Mouse (Mus musculus) kidney, adult 2 months (tissue): ENCODE results near the gene Vars. TPM values are rescaled to one million over a fixed set of nuclear protein-coding genes. Genes with fewer than 3 reads are reported as not detected.
"Not testable (repeated sequence)": the region's sequence is repeated elsewhere in the genome, so short reads cannot be mapped to it uniquely, and the experiment has no call there.

Experiments used
- DNase-seq: peaks from one replicate; pipeline ENCODE4 v3.0.0; 2021
- H3K27ac ChIP-seq: fragments of 200-500 bp; 2 replicates; pipeline ENCODE4 v1.5.1; 2012; ENCODE audit warnings: low read depth, low read length, control low read depth, inconsistent platforms; ENCODE audit not compliant: insufficient read depth
- H3K27me3 ChIP-seq: fragments of 200-500 bp; replicated peaks from 2 replicates; pipeline ENCODE4 v1.6.1; 2012; ENCODE audit warnings: mild to moderate bottlenecking, moderate library complexity, low read length, inconsistent platforms; ENCODE audit not compliant: control insufficient read depth, insufficient read depth
- H3K36me3 ChIP-seq: fragments of 200-500 bp; 2 replicates; pipeline ENCODE4 v1.6.1; 2012; ENCODE audit warnings: mild to moderate bottlenecking, moderate library complexity, low read length, inconsistent platforms; ENCODE audit not compliant: control insufficient read depth, insufficient read depth
- H3K4me1 ChIP-seq: fragments of 200-500 bp; 2 replicates; pipeline ENCODE4 v1.6.1; 2011; ENCODE audit warnings: low read length; ENCODE audit not compliant: control insufficient read depth, insufficient read depth
- H3K4me3 ChIP-seq: fragments of 200-500 bp; 2 replicates; pipeline ENCODE4 v1.5.1; 2011; ENCODE audit warnings: mild to moderate bottlenecking, low read depth, low read length, control low read depth; ENCODE audit not compliant: insufficient read depth
- CTCF ChIP-seq: fragments of 200-500 bp; conservative IDR thresholded peaks from 2 replicates; pipeline ENCODE4 v1.5.1; 2011; ENCODE audit warnings: low read depth, mild to moderate bottlenecking, control low read depth, low read length, moderate library complexity, mixed read lengths; ENCODE audit not compliant: insufficient read depth, insufficient read length
- POLR2A ChIP-seq: fragments of 200-500 bp; IDR thresholded peaks from one replicate; pipeline ENCODE4 v1.6.1; 2011; ENCODE audit warnings: low read depth, low read length, control low read depth
- WGBS: fragments of 180-500 bp; shearing (Covaris S2); methylation state at CpG from one replicate; pipeline ENCODE4 v1.1.7; 2018; 5-methylcytosine and 5-hydroxymethylcytosine counted together
- polyA plus RNA-seq: library from polyadenylated mRNA; depleted of rRNA; stranded (reverse); fragments of >200 nt; gene quantifications from 2 replicates; pipeline ENCODE4 v1.2.3, GENCODE M21; 2012

Gene Vars
- polyA plus RNA-seq, 1 experiment, result 52.5 TPM

- peak within 1 kb of the TSS; percentile 32 for H3K4me3 ChIP-seq
- TF ChIP-seq POLR2A, result peak; percentile 82
- H3K27me3 ChIP-seq, H3K4me1 ChIP-seq, H3K36me3 ChIP-seq: not testable (repeated sequence)
- H3K27ac ChIP-seq, result peak within 1 kb of the TSS; percentile 74
- under 1% methylated on average over 33 of the region's 33 CpGs for WGBS
- peak; percentile 97 for DNase-seq
Observed at GRCm38 (mm10) chr17:34972069-34972749, 28.6 kb upstream of the Vars start, which contains the start of the genes Hspa1a and Hspa1l. TSS of gene Hspa1a (minus strand) at chr17:34972156. TSS of gene Hspa1l (plus strand) at chr17:34972703.

- Histone ChIP-seq H3K4me1 (peaks cover 16% of the 10 kb centered on the region; the same call in 1 of the 2 replicates), H3K4me3 (no peak overlapping the region), H3K36me3 (no peaks in the 10 kb centered on the region), H3K27ac (peak overlapping the region; percentile 40; the same call in 1 of the 2 replicates), H3K27me3 (no peaks in the 10 kb centered on the region)
- WGBS, result 67% methylated on average over 3 of the region's 3 CpGs
- no peak for DNase-seq
- no peak for TF ChIP-seq POLR2A
- TF ChIP-seq CTCF, result no peak
Observed at GRCm38 (mm10) chr17:34975581-34976492, 24.9 kb upstream of the Vars start.

GRCm38 (mm10) chr17:34977000-34977399, 23.8 kb upstream of the Vars start:
- Histone ChIP-seq H3K4me1 (peaks cover 18% of the 10 kb centered on the region; the same call in 1 of the 2 replicates), H3K36me3 (no peaks in the 10 kb centered on the region), H3K27me3 (no peaks in the 10 kb centered on the region), H3K27ac (no peak overlapping the region), H3K4me3 (no peak overlapping the region)
- 93% methylated on average over 20 of the region's 20 CpGs for WGBS
- no peak for TF ChIP-seq CTCF
- no peak for TF ChIP-seq POLR2A
- no peak for DNase-seq

- H3K4me3 ChIP-seq, result no peak overlapping the region
- no peak overlapping the region for H3K27ac ChIP-seq
- WGBS, result 86% methylated on average over 27 of the region's 27 CpGs
- no peaks in the 10 kb centered on the region for H3K36me3 ChIP-seq
- DNase-seq, result no peak
- no peaks in the 10 kb centered on the region for H3K27me3 ChIP-seq
- peaks cover 22% of the 10 kb centered on the region; the same call in 1 of the 2 replicates for H3K4me1 ChIP-seq
- no peak for TF ChIP-seq POLR2A
- TF ChIP-seq CTCF, result no peak
Observed at GRCm38 (mm10) chr17:34978239-34978638, 22.5 kb upstream of the Vars start.

- H3K4me1 ChIP-seq, result peaks cover 22% of the 10 kb centered on the region; the same call in 1 of the 2 replicates
- peak; percentile 57 for DNase-seq
- no peaks in the 10 kb centered on the region for H3K27me3 ChIP-seq
- H3K27ac ChIP-seq, result peak overlapping the region; percentile 85
- H3K4me3 ChIP-seq, result no peak overlapping the region
- TF ChIP-seq CTCF (no peak), POLR2A (no peak)
- H3K36me3 ChIP-seq, result no peaks in the 10 kb centered on the region
- 59% methylated on average over 4 of the region's 4 CpGs for WGBS
Observed at GRCm38 (mm10) chr17:34979631-34980030, 21.2 kb upstream of the Vars start.

- Histone ChIP-seq H3K27ac (peak overlapping the region; percentile 65), H3K36me3 (no peaks in the 10 kb centered on the region), H3K4me3 (peak overlapping the region; percentile 34; the same call in 1 of the 2 replicates), H3K27me3 (no peaks in the 10 kb centered on the region), H3K4me1 (peaks cover 20% of the 10 kb centered on the region; the same call in 1 of the 2 replicates)
- DNase-seq, result peak; percentile 86
- peak; percentile 40 for TF ChIP-seq CTCF
- TF ChIP-seq POLR2A, result no peak
- 5% methylated on average over 2 of the region's 2 CpGs for WGBS
Observed at GRCm38 (mm10) chr17:34980655-34981054, 20.1 kb upstream of the Vars start.
